Mouse (Mus musculus): ENCODE data around the gene Olfr814. TPM values are rescaled to one million over a fixed set of nuclear protein-coding genes. Genes with fewer than 3 reads are reported as not detected.
"Not testable (repeated sequence)": the region's sequence is repeated elsewhere in the genome, so short reads cannot be mapped to it uniquely, and the experiment has no call there.

Olfr814 gene
- polyA plus RNA-seq (2012; rRNA removed) = not detected in 2 replicates

- not testable (repeated sequence) for DNase-seq; H3K4me1 ChIP-seq (replicated peaks; ENCODE audit: control insufficient read depth, insufficient read depth, low read length); H3K27me3 ChIP-seq (ENCODE audit: control insufficient read depth, insufficient read depth, low read length); H3K4me3 ChIP-seq (ENCODE audit: control insufficient read depth, insufficient read depth, low read length); H3K27ac ChIP-seq (ENCODE audit: control insufficient read depth, insufficient read depth, low read length); H3K36me3 ChIP-seq (ENCODE audit: control insufficient read depth, insufficient read depth, low read length)
- WGBS = 80% methylated on average over 1 of the region's 1 CpGs
These were observed at the start of gene Olfr814 for GRCm38 (mm10) chr10:129879751-129880150. Gene Olfr814, minus strand, starts transcription at chr10:129879851.

- DNase-seq = no peak
- 75% methylated on average over 1 of the region's 1 CpGs for WGBS
- Histone ChIP-seq H3K27ac (ENCODE audit: control insufficient read depth, insufficient read depth, low read length) (no peak within 1 kb of the TSS), H3K4me1 (replicated peaks; ENCODE audit: control insufficient read depth, insufficient read depth, low read length) (no peaks in the 10 kb centered on the region), H3K36me3 (ENCODE audit: control insufficient read depth, insufficient read depth, low read length) (no peaks in the 10 kb centered on the region), H3K27me3 (ENCODE audit: control insufficient read depth, insufficient read depth, low read length) (no peaks in the 10 kb centered on the region), H3K4me3 (ENCODE audit: control insufficient read depth, insufficient read depth, low read length) (no peak within 1 kb of the TSS)
- no peak for TF ChIP-seq CTCF (IDR thresholded peaks at IDR 0.05; ENCODE audit: borderline replicate concordance, control insufficient read depth, extremely low read depth, insufficient read depth, low read length, poor library complexity)
- TF ChIP-seq POLR2A (IDR thresholded peaks at IDR 0.05; ENCODE audit: control insufficient read depth, extremely low read depth, insufficient read depth, low read length, poor library complexity) = no peak
These were observed 35.8 kb upstream of the Olfr814 start, which contains the start of gene Olfr816 for GRCm38 (mm10) chr10:129915497-129915896. Gene Olfr816, minus strand, starts transcription at chr10:129915597.

GRCm38 (mm10) chr10:129905767-129906166 lies 26.1 kb upstream of the Olfr814 start, which contains the start of gene Olfr815:
Gene Olfr815, minus strand, starts transcription at chr10:129905867.
- H3K27ac ChIP-seq (ENCODE audit: control insufficient read depth, insufficient read depth, low read length); H3K4me3 ChIP-seq (ENCODE audit: control insufficient read depth, insufficient read depth, low read length); DNase-seq; H3K4me1 ChIP-seq (replicated peaks; ENCODE audit: control insufficient read depth, insufficient read depth, low read length); H3K27me3 ChIP-seq (ENCODE audit: control insufficient read depth, insufficient read depth, low read length); H3K36me3 ChIP-seq (ENCODE audit: control insufficient read depth, insufficient read depth, low read length): not testable (repeated sequence)
- 38% methylated on average over 1 of the region's 1 CpGs for WGBS

- Histone ChIP-seq H3K36me3 (ENCODE audit: control insufficient read depth, insufficient read depth, low read length) (no peaks in the 10 kb centered on the region), H3K27ac (ENCODE audit: control insufficient read depth, insufficient read depth, low read length) (no peak overlapping the region), H3K4me3 (ENCODE audit: control insufficient read depth, insufficient read depth, low read length) (no peak overlapping the region), H3K27me3 (ENCODE audit: control insufficient read depth, insufficient read depth, low read length) (no peaks in the 10 kb centered on the region), H3K4me1 (replicated peaks; ENCODE audit: control insufficient read depth, insufficient read depth, low read length) (no peaks in the 10 kb centered on the region)
- DNase-seq = no peak
- TF ChIP-seq POLR2A (IDR thresholded peaks at IDR 0.05; ENCODE audit: control insufficient read depth, extremely low read depth, insufficient read depth, low read length, poor library complexity) = no peak
- TF ChIP-seq CTCF (IDR thresholded peaks at IDR 0.05; ENCODE audit: borderline replicate concordance, control insufficient read depth, extremely low read depth, insufficient read depth, low read length, poor library complexity) = no peak
- 94% methylated on average over 7 of the region's 7 CpGs for WGBS
These were observed 6.3 kb upstream of the Olfr814 start for GRCm38 (mm10) chr10:129885934-129886333.

GRCm38 (mm10) chr10:129885496-129885895 lies 5.8 kb upstream of the Olfr814 start:
- not testable (repeated sequence) for H3K4me1 ChIP-seq (replicated peaks; ENCODE audit: control insufficient read depth, insufficient read depth, low read length); DNase-seq; H3K4me3 ChIP-seq (ENCODE audit: control insufficient read depth, insufficient read depth, low read length); H3K36me3 ChIP-seq (ENCODE audit: control insufficient read depth, insufficient read depth, low read length); H3K27me3 ChIP-seq (ENCODE audit: control insufficient read depth, insufficient read depth, low read length); H3K27ac ChIP-seq (ENCODE audit: control insufficient read depth, insufficient read depth, low read length)
- WGBS = 78% methylated on average over 6 of the region's 6 CpGs

GRCm38 (mm10) chr10:129855067-129855466 lies 24.6 kb downstream of the Olfr814 start, which contains the start of gene Olfr813:
Gene Olfr813, plus strand, starts transcription at chr10:129855367.
- no peak for TF ChIP-seq POLR2A (IDR thresholded peaks at IDR 0.05; ENCODE audit: control insufficient read depth, extremely low read depth, insufficient read depth, low read length, poor library complexity)
- no peak for TF ChIP-seq CTCF (IDR thresholded peaks at IDR 0.05; ENCODE audit: borderline replicate concordance, control insufficient read depth, extremely low read depth, insufficient read depth, low read length, poor library complexity)
- H3K36me3 ChIP-seq (ENCODE audit: control insufficient read depth, insufficient read depth, low read length) = no peaks in the 10 kb centered on the region

GRCm38 (mm10) chr10:129847343-129847742 lies 32.3 kb downstream of the Olfr814 start:
- no peak for DNase-seq
- 90% methylated on average over 1 of the region's 1 CpGs for WGBS
- Histone ChIP-seq H3K27me3 (ENCODE audit: control insufficient read depth, insufficient read depth, low read length) (no peaks in the 10 kb centered on the region), H3K36me3 (ENCODE audit: control insufficient read depth, insufficient read depth, low read length) (no peaks in the 10 kb centered on the region), H3K4me3 (ENCODE audit: control insufficient read depth, insufficient read depth, low read length) (no peak overlapping the region), H3K4me1 (replicated peaks; ENCODE audit: control insufficient read depth, insufficient read depth, low read length) (no peaks in the 10 kb centered on the region), H3K27ac (ENCODE audit: control insufficient read depth, insufficient read depth, low read length) (no peak overlapping the region)
- no peak for TF ChIP-seq POLR2A (IDR thresholded peaks at IDR 0.05; ENCODE audit: control insufficient read depth, extremely low read depth, insufficient read depth, low read length, poor library complexity)

More at GRCm38 (mm10) chr10:129855067-129855466, 24.6 kb downstream of the Olfr814 start, which contains the start of gene Olfr813:
- H3K4me1 ChIP-seq (replicated peaks; ENCODE audit: control insufficient read depth, insufficient read depth, low read length) = no peaks in the 10 kb centered on the region
- no peak within 1 kb of the TSS for H3K4me3 ChIP-seq (ENCODE audit: control insufficient read depth, insufficient read depth, low read length)
- no peaks in the 10 kb centered on the region for H3K27me3 ChIP-seq (ENCODE audit: control insufficient read depth, insufficient read depth, low read length)
- DNase-seq = no peak
- H3K27ac ChIP-seq (ENCODE audit: control insufficient read depth, insufficient read depth, low read length) = no peak within 1 kb of the TSS

Measured in thymus, adult 2 months (tissue).